Mouse (Mus musculus) embryonic facial prominence, embryonic 11.5 days (tissue): ENCODE measurements around the gene Ginm1. TPM values are rescaled to one million over a fixed set of nuclear protein-coding genes. Genes with fewer than 3 reads are reported as not detected.
A peak's percentile ranks its signal among the peaks of the same experiment; 100 is the strongest.

Experiments used
- ATAC-seq: fragments of 200-750 bp; cut with Nextera tagmentation; replicated peaks from 2 replicates; pipeline ENCODE4 v1.8.0; 2017; ENCODE audit warnings: low read depth; ENCODE audit not compliant: insufficient number of reproducible peaks, low FRiP score, low TSS enrichment
- DNase-seq: peaks from one replicate; pipeline ENCODE4 v3.0.0-alpha.2; 2015; ENCODE audit warnings: low spot score
- H3K27ac ChIP-seq: fragments of 300-500 bp; sonication (generic); replicated peaks from 2 replicates; pipeline ENCODE4 v1.5.1; 2014; ENCODE audit warnings: mild to moderate bottlenecking, low read depth, low read length, control low read depth
- H3K27me3 ChIP-seq: fragments of 300-500 bp; sonication (generic); 2 replicates; pipeline ENCODE4 v1.6.1; 2014; ENCODE audit warnings: mild to moderate bottlenecking, low read length, moderate library complexity, mixed read lengths; ENCODE audit not compliant: control insufficient read depth, insufficient read depth
- H3K36me3 ChIP-seq: fragments of 300-500 bp; sonication (generic); replicated peaks from 2 replicates; pipeline ENCODE4 v1.6.1; 2014; ENCODE audit warnings: low read depth, mild to moderate bottlenecking, low read length, moderate library complexity, mixed read lengths; ENCODE audit not compliant: control insufficient read depth, insufficient read depth
- H3K4me1 ChIP-seq: fragments of 300-500 bp; sonication (generic); 2 replicates; pipeline ENCODE4 v1.6.1; 2014; ENCODE audit warnings: low read length, mixed read lengths; ENCODE audit not compliant: control insufficient read depth, insufficient read depth
- H3K4me2 ChIP-seq: fragments of 300-500 bp; sonication (generic); 2 replicates; pipeline ENCODE4 v1.6.1; 2014; ENCODE audit warnings: low read depth, mild to moderate bottlenecking, control low read depth, low read length, moderate library complexity
- H3K4me3 ChIP-seq: fragments of 300-500 bp; sonication (generic); 2 replicates; pipeline ENCODE4 v1.5.1; 2014; ENCODE audit warnings: low read depth, low read length, control low read depth
- H3K9ac ChIP-seq: fragments of 300-500 bp; sonication (generic); replicated peaks from 2 replicates; pipeline ENCODE4 v1.6.1; 2014; ENCODE audit warnings: mild to moderate bottlenecking, control low read depth, low read length
- H3K9me3 ChIP-seq: fragments of 300-500 bp; sonication (generic); replicated peaks from 2 replicates; pipeline ENCODE4 v1.6.1; 2016; ENCODE audit warnings: mild to moderate bottlenecking, low read length, inconsistent platforms, mixed read lengths; ENCODE audit not compliant: control insufficient read depth
- WGBS: fragments of 180-500 bp; shearing (Covaris S2); extraction: QIAGEN DNeasy Blood & Tissue Kit; methylation state at CpG from one replicate; pipeline ENCODE4 v1.1.7; 2014; 5-methylcytosine and 5-hydroxymethylcytosine counted together
- polyA plus RNA-seq: library from polyadenylated mRNA; unstranded; fragments of >200 nt; fragmentation: Nextera tagmentation; extraction: Ambion mirVana; gene quantifications from 2 replicates; pipeline ENCODE4 v1.2.1, GENCODE M21; 2014

The Ginm1 gene
- polyA plus RNA-seq, 1 experiment from 2014 or later: 61.7 TPM

DNA sequence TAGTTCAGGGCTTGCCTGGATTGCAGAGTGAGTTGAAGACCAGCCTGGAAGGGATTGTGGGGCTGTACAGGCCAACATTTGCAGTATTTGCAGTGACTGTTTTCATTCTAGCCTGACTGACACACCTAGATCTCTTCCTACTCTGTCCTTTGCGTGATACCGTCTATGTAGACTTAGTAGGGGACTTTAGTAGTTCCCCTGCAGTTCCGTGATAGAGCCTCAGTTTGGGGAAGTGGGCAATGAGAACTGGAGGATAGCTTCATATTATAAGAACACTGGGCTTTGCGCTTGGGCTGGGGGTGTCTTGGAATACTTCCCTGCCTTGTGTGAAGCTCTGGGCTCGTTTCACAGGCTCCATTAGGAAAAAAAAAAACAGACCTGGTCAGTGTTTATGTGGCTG lies 27.5 kb upstream of the Ginm1 start:
- Histone ChIP-seq H3K27me3 (no peaks in the 10 kb centered on the region), H3K36me3 (no peaks in the 10 kb centered on the region; the same call in none of the 2 replicates), H3K4me1 (no peaks in the 10 kb centered on the region), H3K27ac (no peak overlapping the region), H3K9ac (no peak overlapping the region), H3K4me3 (no peak overlapping the region), H3K9me3 (no peaks in the 10 kb centered on the region), H3K4me2 (no peak overlapping the region)
- WGBS: 91% methylated on average over 5 of the region's 5 CpGs
- DNase-seq (no peak), ATAC-seq (no peak)

DNA sequence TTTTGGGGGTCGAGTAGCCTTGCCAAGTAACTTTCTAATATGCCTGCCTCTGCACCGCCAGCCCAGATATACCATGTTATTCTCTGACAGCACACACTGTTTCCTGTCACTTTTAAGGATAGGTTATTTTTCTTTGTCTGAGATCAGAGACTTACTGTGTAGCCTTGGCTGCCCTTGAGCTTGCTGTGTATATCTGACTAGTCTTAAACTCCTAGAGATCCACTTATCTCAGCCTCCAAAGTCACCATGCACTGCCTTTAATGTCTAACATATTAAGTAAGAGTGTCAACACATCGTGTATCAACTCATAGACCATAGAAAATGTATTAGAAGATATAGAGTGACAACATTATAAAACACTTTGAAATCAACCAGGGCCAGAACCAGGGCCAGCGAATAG lies 27.0 kb upstream of the Ginm1 start:
- H3K4me2 ChIP-seq: no peak overlapping the region
- H3K9me3 ChIP-seq: no peaks in the 10 kb centered on the region
- H3K4me3 ChIP-seq: no peak overlapping the region
- H3K4me1 ChIP-seq: no peaks in the 10 kb centered on the region
- H3K9ac ChIP-seq: no peak overlapping the region
- no peak overlapping the region for H3K27ac ChIP-seq
- WGBS: 92% methylated on average over 4 of the region's 4 CpGs
- DNase-seq (no peak), ATAC-seq (no peak)
- H3K27me3 ChIP-seq: no peaks in the 10 kb centered on the region
- no peaks in the 10 kb centered on the region; the same call in none of the 2 replicates for H3K36me3 ChIP-seq

- Histone ChIP-seq H3K36me3 (no peaks in the 10 kb centered on the region; the same call in none of the 2 replicates), H3K9ac (no peak overlapping the region), H3K9me3 (no peaks in the 10 kb centered on the region), H3K4me2 (no peak overlapping the region), H3K27me3 (no peaks in the 10 kb centered on the region), H3K4me1 (no peaks in the 10 kb centered on the region), H3K27ac (no peak overlapping the region), H3K4me3 (no peak overlapping the region)
- WGBS: 93% methylated on average over 4 of the region's 4 CpGs
- ATAC-seq (no peak), DNase-seq (no peak)
These were observed 26.5 kb upstream of the Ginm1 start for GRCm38 (mm10) chr10:7819156-7819555.

GRCm38 (mm10) chr10:7818676-7819075 lies 26.1 kb upstream of the Ginm1 start:
- no peak overlapping the region for H3K4me3 ChIP-seq
- no peaks in the 10 kb centered on the region for H3K27me3 ChIP-seq
- H3K27ac ChIP-seq: no peak overlapping the region
- ATAC-seq (no peak), DNase-seq (no peak)
- H3K4me1 ChIP-seq: no peaks in the 10 kb centered on the region
- no peaks in the 10 kb centered on the region; the same call in none of the 2 replicates for H3K36me3 ChIP-seq
- H3K4me2 ChIP-seq: no peak overlapping the region
- WGBS: 98% methylated on average over 4 of the region's 4 CpGs
- H3K9me3 ChIP-seq: no peaks in the 10 kb centered on the region
- no peak overlapping the region for H3K9ac ChIP-seq

DNA sequence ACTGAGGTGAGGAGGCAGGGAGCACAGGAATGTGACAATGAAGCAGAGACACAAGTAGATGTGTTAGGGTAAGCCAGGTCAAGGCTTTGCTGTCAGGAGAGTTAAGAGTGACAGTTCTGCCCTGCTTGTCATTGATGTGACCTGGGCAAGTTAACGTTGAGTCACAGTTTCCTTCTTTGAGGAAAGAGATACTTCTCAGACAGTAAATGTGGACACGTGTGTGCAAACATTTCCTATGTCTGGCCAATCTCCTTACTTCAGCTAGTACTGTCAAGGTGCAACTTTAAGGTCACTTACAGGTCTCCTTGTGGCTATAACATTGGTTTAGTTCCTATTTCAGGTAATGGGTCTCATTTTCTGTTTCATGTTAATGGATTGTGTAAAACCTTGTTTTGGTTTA lies 23.9 kb upstream of the Ginm1 start:
- Histone ChIP-seq H3K9ac (no peak overlapping the region), H3K36me3 (no peaks in the 10 kb centered on the region; the same call in none of the 2 replicates), H3K4me1 (no peaks in the 10 kb centered on the region), H3K4me2 (no peak overlapping the region), H3K27ac (no peak overlapping the region), H3K27me3 (no peaks in the 10 kb centered on the region), H3K9me3 (no peaks in the 10 kb centered on the region), H3K4me3 (no peak overlapping the region)
- 76% methylated on average over 2 of the region's 2 CpGs for WGBS
- DNase-seq (no peak), ATAC-seq (no peak)

DNA sequence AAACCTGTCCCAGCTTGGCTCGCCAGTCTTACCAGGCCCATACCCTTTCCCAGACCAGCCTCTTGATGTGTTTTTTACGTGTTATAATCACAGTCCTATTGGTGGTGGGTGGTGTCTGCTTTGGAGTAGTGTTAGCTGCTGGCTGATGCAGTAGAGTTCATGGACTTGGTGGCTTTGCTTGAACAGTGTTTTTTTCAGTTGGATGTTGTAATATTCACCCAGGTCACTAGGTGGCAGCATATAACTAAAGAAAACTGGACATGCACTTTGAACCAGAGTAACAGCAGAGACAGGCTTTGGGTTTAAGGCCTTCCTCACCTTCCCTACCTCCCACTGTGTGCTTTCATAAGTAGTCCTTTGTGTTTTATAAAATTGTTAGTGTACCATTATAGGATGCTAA lies 17.3 kb upstream of the Ginm1 start:
- Histone ChIP-seq H3K27ac (no peak overlapping the region), H3K4me1 (no peaks in the 10 kb centered on the region), H3K4me3 (no peak overlapping the region), H3K9me3 (no peaks in the 10 kb centered on the region), H3K4me2 (no peak overlapping the region), H3K36me3 (no peaks in the 10 kb centered on the region; the same call in 1 of the 2 replicates), H3K9ac (no peak overlapping the region), H3K27me3 (no peaks in the 10 kb centered on the region)
- 48% methylated on average over 2 of the region's 2 CpGs for WGBS
- ATAC-seq (no peak), DNase-seq (peak; percentile 79)

- Histone ChIP-seq H3K36me3 (no peaks in the 10 kb centered on the region; the same call in none of the 2 replicates), H3K4me3 (no peak overlapping the region), H3K9ac (no peak overlapping the region), H3K9me3 (no peaks in the 10 kb centered on the region), H3K27me3 (no peaks in the 10 kb centered on the region), H3K4me1 (no peaks in the 10 kb centered on the region), H3K4me2 (no peak overlapping the region), H3K27ac (no peak overlapping the region)
- no peak for ATAC-seq
- no peak for DNase-seq
- WGBS: 87% methylated on average over 2 of the region's 2 CpGs
These were observed 10.0 kb upstream of the Ginm1 start for GRCm38 (mm10) chr10:7802519-7803140.

DNA sequence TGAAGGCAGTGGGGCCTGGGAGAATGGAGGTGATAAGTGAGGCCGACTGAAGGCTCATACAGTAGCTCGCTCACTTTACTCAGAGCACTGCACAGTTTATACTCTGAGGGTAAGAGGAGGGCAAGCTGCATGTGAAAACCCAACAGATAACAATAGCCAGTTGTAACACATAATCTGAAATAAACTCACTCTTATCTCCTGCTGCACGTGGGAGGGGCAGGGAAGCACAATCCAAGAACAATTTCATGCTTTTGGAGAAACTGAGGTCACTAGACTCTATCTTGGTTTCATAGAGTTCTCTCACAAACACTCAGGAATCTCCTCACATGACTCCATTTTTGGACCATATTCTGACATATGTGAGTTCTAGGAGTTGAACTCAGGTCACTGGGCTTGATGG lies 8.6 kb upstream of the Ginm1 start:
- no peak overlapping the region for H3K4me3 ChIP-seq
- 89% methylated on average over 3 of the region's 3 CpGs for WGBS
- H3K4me2 ChIP-seq: no peak overlapping the region
- no peaks in the 10 kb centered on the region for H3K9me3 ChIP-seq
- H3K27me3 ChIP-seq: no peaks in the 10 kb centered on the region
- H3K27ac ChIP-seq: no peak overlapping the region
- no peak overlapping the region for H3K9ac ChIP-seq
- H3K36me3 ChIP-seq: peaks cover 2% of the 10 kb centered on the region
- ATAC-seq (no peak), DNase-seq (no peak)
- no peaks in the 10 kb centered on the region for H3K4me1 ChIP-seq
